Mouse (Mus musculus) olfactory bulb, adult 2 months (tissue): ENCODE results near the gene Lypd6b.

ENCODE experiments used
- CTCF ChIP-seq: fragments of 200-500 bp; IDR thresholded peaks from 2 replicates; pipeline ENCODE4 v1.5.1; 2012; ENCODE audit warnings: low read depth, mild to moderate bottlenecking, low read length, moderate library complexity; ENCODE audit not compliant: insufficient read depth
- POLR2A ChIP-seq: fragments of 200-500 bp; IDR thresholded peaks from 2 replicates; pipeline ENCODE4 v1.6.1; 2012; ENCODE audit warnings: mild to moderate bottlenecking, low read depth, low read length, moderate library complexity; ENCODE audit not compliant: insufficient read depth

DNA sequence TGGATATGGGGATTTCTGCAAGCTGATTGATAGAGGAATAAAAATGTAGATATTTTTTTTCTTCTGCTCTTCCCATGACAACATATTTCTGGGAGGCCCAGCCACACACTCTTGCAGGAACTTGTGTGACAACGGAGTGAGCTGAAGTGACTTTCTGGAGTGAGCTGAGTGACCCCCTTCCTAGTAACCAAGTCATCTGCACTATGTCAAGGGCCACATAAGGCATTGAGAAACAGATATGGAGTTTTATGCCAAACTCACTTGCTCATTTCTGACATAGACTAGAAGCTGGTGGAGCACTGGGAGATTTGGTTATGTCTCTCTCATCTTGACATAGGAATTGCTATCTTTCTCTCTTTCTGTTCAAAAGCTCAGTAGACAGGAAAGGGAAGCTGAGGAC is 62.3 kb downstream of the Lypd6b start:
- TF ChIP-seq POLR2A, result no peak
- no peak for TF ChIP-seq CTCF
